Mouse (Mus musculus) lung, embryonic 16.5 days (tissue): ENCODE results near the gene Gm8439. TPM values are rescaled to one million over a fixed set of nuclear protein-coding genes. Genes with fewer than 3 reads are reported as not detected.

Experiments used
- ATAC-seq: fragments of 200-750 bp; cut with Nextera tagmentation; 2 replicates; pipeline ENCODE4 v1.8.0; 2017; ENCODE audit warnings: low read depth, mild to moderate bottlenecking, moderate library complexity
- H3K27ac ChIP-seq: fragments of 300-500 bp; sonication (generic); 2 replicates; pipeline ENCODE4 v1.5.1; 2014; ENCODE audit warnings: mild to moderate bottlenecking, control low read depth, low read length
- H3K27me3 ChIP-seq: fragments of 300-500 bp; sonication (generic); 2 replicates; pipeline ENCODE4 v1.6.1; 2014; ENCODE audit warnings: low read depth, low read length, mixed read lengths; ENCODE audit not compliant: control insufficient read depth, insufficient read depth
- H3K36me3 ChIP-seq: fragments of 300-500 bp; sonication (generic); 2 replicates; pipeline ENCODE4 v1.6.1; 2014; ENCODE audit warnings: low read length; ENCODE audit not compliant: control insufficient read depth, insufficient read depth
- H3K4me1 ChIP-seq: fragments of 300-500 bp; sonication (generic); replicated peaks from 2 replicates; pipeline ENCODE4 v1.6.1; 2014; ENCODE audit warnings: low read length, mixed read lengths; ENCODE audit not compliant: control insufficient read depth, insufficient read depth
- H3K4me2 ChIP-seq: fragments of 300-500 bp; sonication (generic); 2 replicates; pipeline ENCODE4 v1.6.1; 2014; ENCODE audit warnings: low read depth, low read length, control low read depth
- H3K4me3 ChIP-seq: fragments of 300-500 bp; sonication (generic); 2 replicates; pipeline ENCODE4 v1.5.1; 2014; ENCODE audit warnings: mild to moderate bottlenecking, low read length, control low read depth
- H3K9ac ChIP-seq: fragments of 300-500 bp; sonication (generic); 2 replicates; pipeline ENCODE4 v1.6.1; 2014; ENCODE audit warnings: low read length, control low read depth
- H3K9me3 ChIP-seq: fragments of 300-500 bp; sonication (generic); 2 replicates; pipeline ENCODE4 v1.6.1; 2016; ENCODE audit warnings: low read length; ENCODE audit not compliant: control insufficient read depth
- WGBS: fragments of 180-500 bp; shearing (Covaris S2); extraction: QIAGEN DNeasy Blood & Tissue Kit; methylation state at CpG from one replicate; pipeline ENCODE4 v1.1.7; 2014; 5-methylcytosine and 5-hydroxymethylcytosine counted together
- polyA plus RNA-seq: library from polyadenylated mRNA; unstranded; fragments of >200 nt; fragmentation: Nextera tagmentation; extraction: Ambion mirVana; gene quantifications from 2 replicates; pipeline ENCODE4 v1.2.1, GENCODE M21; 2015

The Gm8439 gene
- polyA plus RNA-seq, 1 experiment from 2014 or later = not detected

DNA sequence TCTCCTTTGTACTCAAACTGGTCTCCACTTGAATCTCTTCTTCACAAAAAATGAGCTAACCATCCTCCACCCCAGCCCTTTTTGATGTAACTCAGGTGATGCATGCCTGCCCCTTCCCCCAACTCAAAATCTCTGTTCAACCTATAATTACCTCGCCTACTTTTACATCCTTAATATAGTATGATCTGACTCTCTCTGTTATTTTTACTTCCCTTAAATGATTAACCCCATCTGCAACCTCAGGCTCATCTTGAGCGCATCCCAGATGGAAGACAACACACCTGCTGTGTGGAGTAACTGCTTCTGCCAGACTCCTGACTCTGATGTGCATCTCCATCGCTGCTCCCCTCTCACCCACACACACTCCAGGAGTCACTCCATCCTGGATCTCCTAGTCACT, 14.1 kb downstream of the Gm8439 start:
- H3K27ac ChIP-seq = no peak overlapping the region
- no peak overlapping the region for H3K9ac ChIP-seq
- 66% methylated on average over 3 of the region's 3 CpGs for WGBS
- no peak overlapping the region for H3K4me2 ChIP-seq
- H3K4me1 ChIP-seq = no peaks in the 10 kb centered on the region
- H3K27me3 ChIP-seq = no peaks in the 10 kb centered on the region
- H3K36me3 ChIP-seq = no peaks in the 10 kb centered on the region
- no peak for ATAC-seq
- H3K4me3 ChIP-seq = no peak overlapping the region
- H3K9me3 ChIP-seq = no peaks in the 10 kb centered on the region

DNA sequence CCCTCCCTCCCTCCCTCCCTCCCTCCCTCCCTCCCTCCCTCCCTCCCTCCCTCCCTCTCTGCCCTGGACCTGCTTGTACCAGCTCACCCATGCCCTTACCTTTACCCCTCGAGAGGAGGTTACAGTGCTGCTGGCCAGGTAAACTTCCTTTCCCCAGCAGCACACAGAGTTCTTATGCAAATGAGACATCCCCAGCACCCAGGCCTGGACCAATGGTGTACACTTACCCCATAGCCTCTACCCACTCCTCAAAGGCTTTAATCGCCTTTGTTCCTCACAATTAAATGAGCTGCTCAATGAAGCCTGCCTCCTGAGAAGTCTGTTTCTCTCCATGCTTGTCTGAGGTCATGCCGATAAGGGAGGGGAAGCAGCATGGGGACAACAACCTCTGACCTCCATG, 18.4 kb downstream of the Gm8439 start:
- no peak for ATAC-seq
- H3K4me2 ChIP-seq = no peak overlapping the region
- H3K36me3 ChIP-seq = no peaks in the 10 kb centered on the region
- no peaks in the 10 kb centered on the region for H3K9me3 ChIP-seq
- no peaks in the 10 kb centered on the region for H3K4me1 ChIP-seq
- 66% methylated on average over 2 of the region's 3 CpGs for WGBS
- H3K9ac ChIP-seq = no peak overlapping the region
- H3K27me3 ChIP-seq = no peaks in the 10 kb centered on the region
- no peak overlapping the region for H3K27ac ChIP-seq
- no peak overlapping the region for H3K4me3 ChIP-seq

GRCm38 (mm10) chr4:120611005-120611404, 22.5 kb downstream of the Gm8439 start:
- Histone ChIP-seq H3K4me3 (no peak overlapping the region), H3K9ac (no peak overlapping the region), H3K4me1 (no peaks in the 10 kb centered on the region), H3K27ac (no peak overlapping the region), H3K36me3 (no peaks in the 10 kb centered on the region), H3K9me3 (no peaks in the 10 kb centered on the region), H3K4me2 (no peak overlapping the region), H3K27me3 (no peaks in the 10 kb centered on the region)
- no peak for ATAC-seq
- 77% methylated on average over 3 of the region's 3 CpGs for WGBS

DNA sequence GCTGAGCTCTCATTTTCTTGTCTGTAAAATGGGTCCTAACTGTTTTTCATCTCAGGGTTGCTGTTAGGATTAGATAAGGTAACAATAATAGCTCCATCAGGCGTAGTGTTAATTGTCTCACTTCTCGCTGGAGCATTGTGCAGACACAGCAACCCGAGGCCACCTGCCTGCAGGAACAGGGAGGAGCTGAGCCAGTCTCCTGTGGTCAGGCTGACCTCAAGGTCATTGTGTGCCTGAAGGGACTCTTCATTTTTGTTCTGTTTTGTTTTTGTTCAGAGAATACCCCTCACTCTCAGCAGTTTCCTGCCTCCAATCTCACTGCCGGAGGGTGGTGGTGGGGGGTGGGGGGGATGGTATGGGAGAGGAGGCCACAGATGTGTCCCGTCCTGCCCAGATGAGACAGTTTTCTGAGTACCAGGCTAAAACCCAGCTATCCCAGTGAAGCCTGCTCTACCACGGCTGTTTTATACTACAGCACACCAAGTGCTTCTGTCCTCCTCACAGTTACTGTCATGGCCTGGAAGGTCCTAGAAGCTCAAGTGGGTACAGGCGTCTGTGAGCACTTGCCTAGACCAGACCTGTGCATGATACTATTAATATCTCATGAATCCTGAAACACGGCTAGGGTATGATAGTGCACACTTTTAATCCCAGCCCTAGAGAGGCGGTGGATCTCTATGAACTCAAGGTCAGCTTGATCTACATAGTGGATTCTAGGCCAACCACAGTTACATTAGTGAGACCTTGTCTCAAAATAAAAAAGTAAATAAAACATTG, 23.9 kb downstream of the Gm8439 start:
- WGBS = 37% methylated on average over 9 of the region's 9 CpGs
- H3K9me3 ChIP-seq = no peaks in the 10 kb centered on the region
- no peaks in the 10 kb centered on the region for H3K27me3 ChIP-seq
- no peak for ATAC-seq
- H3K9ac ChIP-seq = no peak overlapping the region
- no peak overlapping the region for H3K4me2 ChIP-seq
- no peak overlapping the region for H3K4me3 ChIP-seq
- peaks cover 5% of the 10 kb centered on the region; the same call in 1 of the 2 replicates for H3K4me1 ChIP-seq
- no peaks in the 10 kb centered on the region for H3K36me3 ChIP-seq
- no peak overlapping the region for H3K27ac ChIP-seq

DNA sequence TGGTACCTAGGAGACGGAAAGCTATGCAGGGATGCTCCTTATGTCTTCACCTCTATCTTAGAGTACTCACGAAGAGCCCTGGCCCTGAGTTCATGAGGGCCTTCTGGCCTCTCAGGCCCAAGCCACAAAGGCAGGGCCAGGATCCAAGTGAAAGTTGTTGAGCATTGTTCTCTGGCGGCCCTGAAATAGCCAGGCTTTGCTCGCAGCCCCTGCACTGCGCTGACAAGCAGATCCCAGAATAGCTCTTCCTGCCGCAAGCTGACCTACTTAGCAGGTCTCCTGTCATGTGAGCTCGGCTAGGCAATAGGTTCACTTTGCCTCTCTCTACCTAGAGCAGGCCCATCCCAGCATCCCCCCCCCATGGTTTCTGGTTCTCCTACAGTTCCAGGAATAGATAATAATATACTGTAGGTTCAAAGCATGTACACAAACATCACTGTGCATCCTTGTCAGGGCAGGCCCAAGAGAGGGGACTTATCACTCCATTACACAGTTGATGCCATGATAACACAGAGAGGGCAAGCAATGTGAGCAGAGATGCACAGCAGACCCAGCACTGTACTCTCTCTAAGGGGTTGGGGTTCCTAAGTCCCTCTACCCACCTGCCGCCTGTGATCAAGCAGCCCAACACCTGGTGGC, 25.3 kb downstream of the Gm8439 start:
- no peaks in the 10 kb centered on the region for H3K36me3 ChIP-seq
- no peaks in the 10 kb centered on the region for H3K9me3 ChIP-seq
- H3K27ac ChIP-seq = peak overlapping the region; percentile 21; the same call in 1 of the 2 replicates
- no peak overlapping the region for H3K4me3 ChIP-seq
- no peak overlapping the region for H3K9ac ChIP-seq
- no peak overlapping the region for H3K4me2 ChIP-seq
- WGBS = 59% methylated on average over 8 of the region's 8 CpGs
- ATAC-seq = no peak
- no peaks in the 10 kb centered on the region for H3K27me3 ChIP-seq
- peaks cover 5% of the 10 kb centered on the region; the same call in 1 of the 2 replicates for H3K4me1 ChIP-seq

DNA sequence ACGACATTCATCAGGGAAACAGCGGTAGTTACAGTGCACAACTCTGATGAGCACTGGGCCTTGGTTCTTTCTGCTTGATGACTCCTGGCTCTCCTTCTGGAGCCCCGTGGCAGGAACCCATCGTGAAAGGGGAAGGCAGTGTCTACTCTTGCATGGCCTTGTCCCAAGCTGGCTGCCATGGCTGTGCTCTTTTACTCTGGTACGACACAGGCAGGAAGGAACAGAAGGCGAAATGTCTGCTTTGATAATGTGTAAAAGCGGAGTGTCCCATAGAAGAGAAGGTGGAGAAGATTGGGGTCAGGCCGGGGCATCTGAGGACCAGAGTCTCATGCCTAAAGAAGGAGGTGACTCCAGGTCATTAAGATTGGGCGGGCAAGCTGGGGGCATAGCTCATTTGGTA, 26.1 kb downstream of the Gm8439 start:
- ATAC-seq = no peak
- H3K27me3 ChIP-seq = no peaks in the 10 kb centered on the region
- no peak overlapping the region for H3K9ac ChIP-seq
- H3K4me1 ChIP-seq = peaks cover 5% of the 10 kb centered on the region; the same call in 1 of the 2 replicates
- H3K27ac ChIP-seq = no peak overlapping the region
- H3K9me3 ChIP-seq = no peaks in the 10 kb centered on the region
- no peak overlapping the region for H3K4me2 ChIP-seq
- H3K36me3 ChIP-seq = no peaks in the 10 kb centered on the region
- WGBS = 79% methylated on average over 9 of the region's 9 CpGs
- H3K4me3 ChIP-seq = no peak overlapping the region

- Histone ChIP-seq H3K4me2 (no peak overlapping the region), H3K36me3 (no peaks in the 10 kb centered on the region), H3K9me3 (no peaks in the 10 kb centered on the region), H3K27me3 (no peaks in the 10 kb centered on the region), H3K4me3 (no peak overlapping the region), H3K27ac (peak overlapping the region; percentile 74), H3K4me1 (peaks cover 5% of the 10 kb centered on the region; the same call in 1 of the 2 replicates), H3K9ac (no peak overlapping the region)
- ATAC-seq = peak; percentile 60
- WGBS = 25% methylated on average over 10 of the region's 10 CpGs
These were observed 27.1 kb downstream of the Gm8439 start for GRCm38 (mm10) chr4:120615528-120616081.

DNA sequence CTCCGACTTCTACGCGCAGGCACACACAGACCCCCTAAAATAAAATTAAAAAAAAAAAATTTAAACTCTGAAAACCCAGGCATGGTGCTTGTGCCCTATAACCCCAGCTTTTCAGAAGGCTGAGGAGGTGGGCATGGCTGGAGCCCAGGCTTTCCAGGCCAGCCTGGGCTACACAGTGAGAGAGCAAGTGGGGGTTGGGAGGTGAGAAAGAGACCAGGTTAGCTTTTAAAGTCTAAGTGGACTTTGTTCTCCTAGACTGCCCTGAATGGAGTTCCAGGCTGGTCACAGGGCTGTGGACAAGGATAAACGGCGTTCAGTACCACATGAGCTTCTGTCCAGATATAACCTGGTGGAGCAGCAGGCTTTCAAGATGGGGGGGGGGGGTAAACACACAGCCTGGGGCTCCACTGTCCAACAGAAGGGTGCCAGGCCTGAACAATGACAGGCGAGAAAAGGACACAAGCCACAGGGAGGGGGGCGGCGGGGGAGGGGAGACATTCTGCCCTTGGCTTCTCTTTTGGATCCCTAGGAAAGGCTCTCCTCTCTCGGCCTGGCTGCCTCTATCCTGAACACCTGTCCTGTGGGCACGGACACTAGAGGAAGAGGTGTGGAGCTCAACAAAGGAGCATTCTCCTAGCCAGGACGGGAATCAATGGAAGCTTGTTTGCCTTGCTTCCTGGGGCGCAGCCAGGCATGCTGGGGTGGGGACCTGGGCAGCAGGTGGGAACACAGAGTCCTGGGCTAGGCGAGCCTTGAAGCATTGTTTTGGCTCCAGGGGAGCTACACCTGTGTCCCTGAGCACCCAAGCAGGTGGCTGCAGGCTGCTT, 27.9 kb downstream of the Gm8439 start:
- Histone ChIP-seq H3K27ac (peak overlapping the region; percentile 74), H3K4me1 (peaks cover 5% of the 10 kb centered on the region; the same call in 1 of the 2 replicates), H3K36me3 (no peaks in the 10 kb centered on the region), H3K4me3 (no peak overlapping the region), H3K27me3 (no peaks in the 10 kb centered on the region), H3K9ac (no peak overlapping the region), H3K4me2 (no peak overlapping the region), H3K9me3 (no peaks in the 10 kb centered on the region)
- WGBS = 56% methylated on average over 13 of the region's 13 CpGs
- ATAC-seq = peak; percentile 69

- Histone ChIP-seq H3K27me3 (no peaks in the 10 kb centered on the region), H3K9ac (no peak overlapping the region), H3K9me3 (no peaks in the 10 kb centered on the region), H3K4me1 (no peaks in the 10 kb centered on the region), H3K4me3 (no peak overlapping the region), H3K27ac (no peak overlapping the region), H3K4me2 (no peak overlapping the region), H3K36me3 (no peaks in the 10 kb centered on the region)
- ATAC-seq = no peak
- 79% methylated on average over 6 of the region's 6 CpGs for WGBS
These were observed 39.2 kb downstream of the Gm8439 start for GRCm38 (mm10) chr4:120627728-120628127.
